Mouse (Mus musculus) heart, postnatal 14 days (tissue): ENCODE measurements at regions not wholly inside any gene's neighbourhood (a gene's known extent, or its start where the extent isn't known, plus 50 kb on each side); places are given as distances from the start of the nearest gene placed in this dataset.

Experiments used
- DNase-seq, 2 experiments: peaks; one replicate each; pipeline ENCODE4 v3.0.0; 2021 to 2022
- intact Hi-C: fragments of 180-260 bp; cut with DNase I; formaldehyde crosslinking; loops from one replicate; pipeline ENCODE4 v1.15.1; 2025

- intact Hi-C loops: no loop called here
- no peak for DNase-seq
Observed at GRCm38 (mm10) chr9:61825804-61826203, 88.5 kb downstream of the Rplp1 start.

- no peak for DNase-seq
- intact Hi-C loops: no loop called here
Observed at GRCm38 (mm10) chr9:61819836-61820235, 94.5 kb downstream of the Rplp1 start.

GRCm38 (mm10) chr9:61816589-61817179 is 97.7 kb downstream of the Rplp1 start:
- intact Hi-C loops: no loop called here
- DNase-seq: no peak

GRCm38 (mm10) chr9:61815995-61816394 is 98.3 kb downstream of the Rplp1 start:
- intact Hi-C loops: no loop called here
- DNase-seq: no peak

GRCm38 (mm10) chr9:61813291-61813690 is 101.1 kb downstream of the Rplp1 start:
- no peak for DNase-seq
- intact Hi-C loops: no loop called here

GRCm38 (mm10) chr9:61812315-61812714 is 102.0 kb downstream of the Rplp1 start:
- no peak for DNase-seq
- intact Hi-C loops: no loop called here

GRCm38 (mm10) chr9:61810456-61810855 is 103.9 kb downstream of the Rplp1 start:
- intact Hi-C loops: no loop called here

GRCm38 (mm10) chr9:61808351-61809225 is 105.8 kb downstream of the Rplp1 start:
- DNase-seq: no peak
- intact Hi-C loops: no loop called here

More at GRCm38 (mm10) chr9:61810456-61810855, 103.9 kb downstream of the Rplp1 start:
- no peak for DNase-seq

GRCm38 (mm10) chr9:61805971-61806370 is 108.4 kb downstream of the Rplp1 start:
- no peak for DNase-seq
- intact Hi-C loops: no loop called here

- no peak for DNase-seq
- intact Hi-C loops: no loop called here
Observed at GRCm38 (mm10) chr9:61803555-61803954, 110.8 kb downstream of the Rplp1 start.

- DNase-seq: peak in 1 of 2 experiments; percentile 31
- intact Hi-C loops: no loop called here
Observed at GRCm38 (mm10) chr9:61802694-61803093, 111.6 kb downstream of the Rplp1 start.

GRCm38 (mm10) chr9:61799535-61799934 is 114.8 kb downstream of the Rplp1 start:
- DNase-seq: no peak
- intact Hi-C loops: no loop called here

- intact Hi-C loops: no loop called here
- no peak for DNase-seq
Observed at GRCm38 (mm10) chr9:61795910-61796309, 118.4 kb downstream of the Rplp1 start.

GRCm38 (mm10) chr9:61791435-61792064 is 122.8 kb downstream of the Rplp1 start:
- DNase-seq: no peak
- intact Hi-C loops: no loop called here

GRCm38 (mm10) chr9:61790849-61791248 is 123.5 kb downstream of the Rplp1 start:
- no peak for DNase-seq
- intact Hi-C loops: no loop called here

- no peak for DNase-seq
- intact Hi-C loops: no loop called here
Observed at GRCm38 (mm10) chr9:61789066-61789897, 125.1 kb downstream of the Rplp1 start.

- no peak for DNase-seq
- intact Hi-C loops: no loop called here
Observed at GRCm38 (mm10) chr9:61781469-61781868, 132.9 kb downstream of the Rplp1 start.

- no peak for DNase-seq
- intact Hi-C loops: no loop called here
Observed at GRCm38 (mm10) chr9:61780186-61780939, 134.0 kb downstream of the Rplp1 start.

GRCm38 (mm10) chr9:61779165-61779564 is 135.2 kb downstream of the Rplp1 start:
- DNase-seq: no peak
- intact Hi-C loops: no loop called here

- intact Hi-C loops: no loop called here
- DNase-seq: no peak
Observed at GRCm38 (mm10) chr9:61776446-61776845, 137.9 kb downstream of the Rplp1 start.
